Mouse (Mus musculus) lung, postnatal 0 days (tissue): ENCODE results near the gene Rora. TPM values are rescaled to one million over a fixed set of nuclear protein-coding genes. Genes with fewer than 3 reads are reported as not detected.

Source experiments
- ATAC-seq: fragments of 200-750 bp; cut with Nextera tagmentation; 2 replicates; pipeline ENCODE4 v1.8.0; 2017; ENCODE audit warnings: moderate library complexity
- DNase-seq: peaks from one replicate; pipeline ENCODE4 v3.0.0-alpha.2; 2016; ENCODE audit warnings: low spot score
- H3K27ac ChIP-seq: fragments of 300-500 bp; sonication (generic); 2 replicates; pipeline ENCODE4 v1.5.1; 2014; ENCODE audit warnings: antibody characterized with exemption, mild to moderate bottlenecking, low read length, mixed read lengths
- H3K27me3 ChIP-seq: fragments of 300-500 bp; sonication (generic); replicated peaks from 2 replicates; pipeline ENCODE4 v1.6.1; 2014; ENCODE audit warnings: low read length, mixed read lengths; ENCODE audit not compliant: insufficient read depth
- H3K36me3 ChIP-seq: fragments of 300-500 bp; sonication (generic); 2 replicates; pipeline ENCODE4 v1.6.1; 2014; ENCODE audit warnings: low read length, mixed read lengths; ENCODE audit not compliant: insufficient read depth
- H3K4me1 ChIP-seq: fragments of 300-500 bp; sonication (generic); 2 replicates; pipeline ENCODE4 v1.6.1; 2014; ENCODE audit warnings: antibody characterized with exemption, low read depth, low read length, mixed read lengths; ENCODE audit not compliant: insufficient read depth
- H3K4me2 ChIP-seq: fragments of 300-500 bp; sonication (generic); replicated peaks from 2 replicates; pipeline ENCODE4 v1.6.1; 2014; ENCODE audit warnings: low read depth, mild to moderate bottlenecking, low read length, moderate library complexity, mixed read lengths
- H3K4me3 ChIP-seq: fragments of 300-500 bp; sonication (generic); 2 replicates; pipeline ENCODE4 v1.5.1; 2014; ENCODE audit warnings: low read depth, low read length
- H3K9ac ChIP-seq: fragments of 300-500 bp; sonication (generic); replicated peaks from 2 replicates; pipeline ENCODE4 v1.6.1; 2014; ENCODE audit warnings: low read depth, mild to moderate bottlenecking
- H3K9me3 ChIP-seq: fragments of 300-500 bp; sonication (generic); 2 replicates; pipeline ENCODE4 v1.6.1; 2016; ENCODE audit warnings: low read length, mixed read lengths
- CTCF ChIP-seq: IDR thresholded peaks from 2 replicates; pipeline ENCODE4 v1.5.1; 2016; ENCODE audit warnings: antibody characterized with exemption, mild to moderate bottlenecking
- EP300 ChIP-seq: IDR thresholded peaks from 2 replicates; pipeline ENCODE4 v1.6.1; 2016; ENCODE audit warnings: antibody characterized with exemption, mild to moderate bottlenecking, control low read depth
- WGBS: fragments of 180-500 bp; shearing (Covaris S2); extraction: QIAGEN DNeasy Blood & Tissue Kit; methylation state at CpG from one replicate; pipeline ENCODE4 v1.1.7; 2014; 5-methylcytosine and 5-hydroxymethylcytosine counted together
- polyA plus RNA-seq: library from polyadenylated mRNA; unstranded; fragments of >200 nt; fragmentation: Nextera tagmentation; extraction: Ambion mirVana; gene quantifications from 2 replicates; pipeline ENCODE4 v1.2.1, GENCODE M21; 2015

The Rora gene
- polyA plus RNA-seq, 1 experiment from 2014 or later: 18.8 TPM

DNA sequence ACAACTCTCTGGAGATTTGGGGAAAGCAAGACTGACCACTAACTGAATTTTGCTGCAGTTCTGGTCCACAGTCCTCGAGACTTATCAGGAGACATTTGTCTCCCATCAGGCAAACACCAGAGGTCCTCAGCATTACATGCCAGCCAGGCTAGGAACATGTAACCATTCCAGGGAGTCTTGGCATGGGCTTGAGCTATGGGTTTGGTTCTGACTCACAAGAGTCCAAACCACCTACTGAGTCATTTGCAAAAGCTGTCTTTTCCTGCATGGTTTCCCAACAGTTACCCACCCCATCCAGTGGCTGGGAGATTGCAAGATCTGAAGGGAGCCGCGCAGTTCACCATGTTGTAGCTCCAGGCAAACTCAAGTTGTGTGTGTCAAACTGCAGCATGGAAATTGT lies 290.4 kb downstream of the Rora start:
- no peak overlapping the region for H3K4me2 ChIP-seq
- H3K4me1 ChIP-seq: no peaks in the 10 kb centered on the region
- H3K36me3 ChIP-seq: no peaks in the 10 kb centered on the region
- WGBS: 92% methylated on average over 3 of the region's 3 CpGs
- no peaks in the 10 kb centered on the region for H3K9me3 ChIP-seq
- no peak for ATAC-seq
- no peak overlapping the region for H3K27ac ChIP-seq
- DNase-seq: no peak
- TF ChIP-seq EP300: no peak
- TF ChIP-seq CTCF: 0 out of 2 replicates have a peak, but pooled peaks have one; percentile 4
- no peaks in the 10 kb centered on the region for H3K27me3 ChIP-seq
- no peak overlapping the region for H3K9ac ChIP-seq
- H3K4me3 ChIP-seq: no peak overlapping the region

DNA sequence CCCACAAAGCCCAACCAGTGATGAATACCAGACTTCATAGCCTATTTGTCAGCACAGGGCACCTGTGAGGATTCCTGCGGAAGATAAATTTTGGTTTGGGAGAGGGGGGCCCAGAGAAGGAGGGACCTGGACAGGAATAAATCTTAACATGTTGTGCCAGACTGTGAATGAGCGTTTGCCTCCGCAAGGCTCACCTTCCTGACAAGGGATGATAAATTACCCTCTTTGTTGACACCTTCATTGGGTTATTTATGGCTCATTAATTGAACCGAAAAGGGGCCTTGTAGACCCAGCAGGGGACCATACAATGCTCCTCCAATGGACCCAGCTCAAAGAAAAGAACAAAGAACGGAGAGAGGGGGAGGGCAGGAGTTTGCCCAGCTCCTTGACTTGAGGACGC lies 294.1 kb downstream of the Rora start:
- WGBS: 38% methylated on average over 6 of the region's 6 CpGs
- ATAC-seq: no peak

DNA sequence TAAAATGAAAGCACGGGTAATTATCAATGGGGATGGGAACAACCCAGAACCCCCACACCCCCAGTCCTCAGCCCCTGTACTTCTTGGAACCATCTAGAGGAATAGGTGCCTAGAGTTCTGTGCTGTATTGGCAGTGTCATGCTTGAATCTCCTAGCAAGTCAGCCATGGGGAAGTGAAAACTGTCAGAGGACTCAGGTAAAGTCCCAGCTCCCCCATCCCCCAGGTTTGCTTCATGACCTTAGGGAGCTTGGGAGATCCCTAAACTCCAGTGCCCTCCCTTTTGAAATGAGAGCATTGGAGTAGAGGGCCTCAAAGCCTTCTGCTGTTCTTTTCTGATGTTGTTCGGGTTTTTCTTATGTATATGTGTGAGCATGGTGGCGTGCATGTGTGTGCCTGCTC lies 294.6 kb downstream of the Rora start:
- WGBS: 77% methylated on average over 3 of the region's 3 CpGs
- H3K4me2 ChIP-seq: no peak overlapping the region

More for the DNA sequence above, 294.1 kb downstream of the Rora start:
- Histone ChIP-seq H3K4me1 (no peaks in the 10 kb centered on the region), H3K27me3 (no peaks in the 10 kb centered on the region), H3K4me2 (no peak overlapping the region), H3K9ac (no peak overlapping the region), H3K36me3 (no peaks in the 10 kb centered on the region), H3K4me3 (no peak overlapping the region), H3K9me3 (no peaks in the 10 kb centered on the region), H3K27ac (no peak overlapping the region)
- TF ChIP-seq EP300 (no peak), CTCF (no peak)
- no peak for DNase-seq

DNA sequence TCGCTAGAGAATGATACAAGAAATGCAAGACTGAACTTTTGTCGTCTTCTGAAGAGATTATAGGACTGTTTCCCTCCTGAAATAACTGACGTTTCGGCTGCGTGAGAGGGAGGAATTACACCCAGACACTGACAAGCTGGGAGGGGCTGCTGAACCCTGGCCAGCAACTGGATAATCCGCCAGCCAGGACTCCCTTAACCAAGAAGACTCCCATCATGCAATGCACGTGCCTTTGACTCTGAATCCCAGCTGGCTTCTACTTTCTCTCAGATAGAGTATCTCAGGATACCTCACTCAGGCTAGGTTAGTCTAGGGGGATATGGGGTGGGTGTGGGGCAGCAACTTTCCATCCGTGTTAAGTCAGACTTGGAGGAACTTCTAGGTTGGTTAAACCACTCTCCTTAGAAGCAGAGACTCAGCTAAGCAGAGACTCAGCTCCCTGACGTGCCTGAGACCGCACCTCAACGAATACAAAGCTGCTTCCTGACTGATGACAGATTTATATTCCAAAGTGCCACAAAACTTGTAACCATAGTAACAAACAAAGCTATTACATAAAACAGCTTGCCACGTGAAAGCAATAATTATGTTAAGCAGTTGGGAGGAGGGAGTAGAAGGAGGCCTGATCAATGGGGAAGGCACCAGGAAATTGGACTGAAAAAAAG lies 302.8 kb downstream of the Rora start:
- TF ChIP-seq CTCF: no peak
- no peak for TF ChIP-seq EP300
- DNase-seq: peak; percentile 33
- Histone ChIP-seq H3K4me3 (no peak overlapping the region), H3K9ac (no peak overlapping the region), H3K27ac (no peak overlapping the region), H3K4me2 (no peak overlapping the region), H3K4me1 (peaks cover 3% of the 10 kb centered on the region; the same call in 1 of the 2 replicates), H3K9me3 (no peaks in the 10 kb centered on the region), H3K27me3 (no peaks in the 10 kb centered on the region), H3K36me3 (no peaks in the 10 kb centered on the region)
- WGBS: 50% methylated on average over 12 of the region's 12 CpGs
- ATAC-seq: no peak

More for the DNA sequence above, 294.6 kb downstream of the Rora start:
- ATAC-seq: no peak
- no peak overlapping the region for H3K4me3 ChIP-seq
- no peaks in the 10 kb centered on the region for H3K4me1 ChIP-seq
- H3K27ac ChIP-seq: no peak overlapping the region
- H3K36me3 ChIP-seq: no peaks in the 10 kb centered on the region
- H3K27me3 ChIP-seq: no peaks in the 10 kb centered on the region
- TF ChIP-seq EP300 (no peak), CTCF (no peak)
- no peak overlapping the region for H3K9ac ChIP-seq
- no peak for DNase-seq
- H3K9me3 ChIP-seq: no peaks in the 10 kb centered on the region

DNA sequence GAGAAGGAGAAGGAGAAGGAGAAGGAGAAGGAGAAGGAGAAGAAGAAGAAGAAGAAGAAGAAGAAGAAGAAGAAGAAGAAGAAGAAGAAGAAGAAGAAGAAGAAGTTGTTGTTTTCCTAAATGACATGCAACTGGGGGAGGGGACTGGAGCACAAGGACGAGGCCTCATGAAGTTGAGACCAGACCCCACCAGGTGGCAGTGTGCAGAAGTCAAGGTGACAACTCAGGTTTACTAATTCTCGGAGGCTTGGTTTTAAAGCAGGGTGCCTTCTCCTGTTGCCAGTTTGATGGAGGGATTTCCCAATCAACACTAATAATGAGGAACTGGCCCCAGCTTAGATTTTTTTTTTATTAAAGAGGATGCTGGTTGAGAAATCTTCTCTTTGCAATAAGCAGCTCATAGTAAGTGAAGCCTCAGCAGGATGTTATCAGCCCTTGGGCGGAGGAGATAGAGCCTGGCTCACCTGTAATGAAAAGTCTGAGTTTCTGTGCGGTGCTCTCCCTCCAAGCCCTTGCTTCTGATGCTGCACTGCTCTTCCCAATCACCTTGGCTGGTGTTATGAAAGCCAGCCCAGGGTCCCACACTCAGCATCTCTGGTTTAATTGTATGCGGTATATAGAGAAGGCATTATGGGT lies 303.5 kb downstream of the Rora start:
- Histone ChIP-seq H3K4me3 (no peak overlapping the region), H3K9me3 (no peaks in the 10 kb centered on the region), H3K4me1 (peaks cover 3% of the 10 kb centered on the region; the same call in 1 of the 2 replicates), H3K27ac (no peak overlapping the region), H3K27me3 (no peaks in the 10 kb centered on the region), H3K9ac (no peak overlapping the region), H3K4me2 (no peak overlapping the region), H3K36me3 (no peaks in the 10 kb centered on the region)
- DNase-seq (peak; percentile 69), ATAC-seq (no peak)
- 49% methylated on average over 5 of the region's 5 CpGs for WGBS
- TF ChIP-seq CTCF (peak; percentile 68), EP300 (no peak)

DNA sequence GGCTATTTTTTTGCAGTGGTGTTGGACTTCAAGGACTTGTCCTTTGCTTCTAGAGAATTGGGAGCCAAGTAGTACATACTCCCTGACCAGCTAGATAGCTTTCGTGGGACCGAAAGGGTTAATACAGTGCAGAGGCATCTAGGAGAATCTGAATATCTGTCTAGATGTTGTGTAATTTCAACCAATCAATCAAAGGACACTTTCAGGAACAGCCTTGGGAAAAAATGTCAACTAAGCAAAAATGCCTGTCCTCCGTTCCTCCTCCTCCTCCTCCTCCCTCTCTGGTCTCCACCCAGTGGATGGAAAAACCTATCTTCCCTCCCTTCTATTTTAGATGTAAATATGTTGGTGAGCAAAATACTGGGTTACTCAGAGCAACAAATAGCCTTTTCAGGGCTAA lies 304.2 kb downstream of the Rora start:
- TF ChIP-seq CTCF (no peak), EP300 (no peak)
- Histone ChIP-seq H3K36me3 (no peaks in the 10 kb centered on the region), H3K4me1 (peaks cover 3% of the 10 kb centered on the region; the same call in 1 of the 2 replicates), H3K27me3 (no peaks in the 10 kb centered on the region), H3K4me3 (no peak overlapping the region), H3K9me3 (no peaks in the 10 kb centered on the region), H3K9ac (no peak overlapping the region), H3K27ac (no peak overlapping the region), H3K4me2 (no peak overlapping the region)
- ATAC-seq (no peak), DNase-seq (peak; percentile 14)
- WGBS: 83% methylated on average over 3 of the region's 3 CpGs
